ENCODE assay signal across 32 mouse cellular contexts in genomic region chr9:118527056-118527455, GRCm38 (mm10). TPM values are rescaled to one million over a fixed set of nuclear protein-coding genes. Genes with fewer than 3 reads are reported as not detected.
A peak's percentile ranks its signal among the peaks of the same experiment; 100 is the strongest.
DNase-seq lines count a peak whose midpoint lies in the region; ATAC-seq and TF ChIP-seq lines count a peak whose summit lies in the region.
"Had no signal": no experiment of that assay in that cellular context is flagged by ENCODE, and none has a peak within 500 bp of the region (broad histone marks: within the 10 kb centered on the region; RNA-seq: fewer than 3 reads in every experiment).

No protein-coding gene starts in this region.

- H3K9me3 ChIP-seq in liver, embryonic 16.5 days (replicated peaks; ENCODE audit: control insufficient read depth, low read length): no peaks in the 10 kb centered on the region
- H3K9me3 ChIP-seq in E14TG2a.4 (ENCODE audit: low read length): no peaks in the 10 kb centered on the region
- H3K9me3 ChIP-seq: embryonic facial prominence, embryonic 10.5 days; embryonic facial prominence, embryonic 13.5 days; forebrain, embryonic 12.5 days; forebrain, embryonic 15.5 days; G1E; hindbrain, embryonic 12.5 days; hindbrain, embryonic 15.5 days had no signal

- no peak overlapping the region for H3K9ac ChIP-seq in liver, embryonic 16.5 days (ENCODE audit: low read depth, low read length)
- H3K9ac ChIP-seq: embryonic facial prominence, embryonic 13.5 days; forebrain, embryonic 12.5 days; forebrain, embryonic 15.5 days; hindbrain, embryonic 12.5 days; hindbrain, embryonic 15.5 days had no signal

- H3K4me3 ChIP-seq in liver, embryonic 16.5 days (ENCODE audit: low read depth, low read length): no peak overlapping the region
- 0 out of 2 replicates have a peak overlapping the region, but pooled peaks have one; percentile 10 for H3K4me3 ChIP-seq in E14TG2a.4 (replicated peaks; ENCODE audit: low read length)
- H3K4me3 ChIP-seq: embryonic facial prominence, embryonic 10.5 days; embryonic facial prominence, embryonic 13.5 days; erythroblast, embryonic 14.5 days; forebrain, embryonic 12.5 days; forebrain, embryonic 15.5 days; hindbrain, embryonic 12.5 days; hindbrain, embryonic 15.5 days had no signal

- TF ChIP-seq CTCF in E14TG2a.4 (conservative IDR thresholded peaks at IDR 0.05; ENCODE audit: low read length): no peak

- H3K4me1 ChIP-seq in liver, embryonic 16.5 days (ENCODE audit: control insufficient read depth, low read depth, low read length): no peaks in the 10 kb centered on the region
- H3K4me1 ChIP-seq in E14TG2a.4 (replicated peaks; ENCODE audit: low read depth, low read length): peaks cover 15% of the 10 kb centered on the region
- H3K4me1 ChIP-seq: embryonic facial prominence, embryonic 10.5 days; embryonic facial prominence, embryonic 13.5 days; forebrain, embryonic 12.5 days; forebrain, embryonic 15.5 days; hindbrain, embryonic 12.5 days; hindbrain, embryonic 15.5 days had no signal

- WGBS in liver, embryonic 16.5 days (ENCODE audit: insufficient replicate concordance): 88% methylated on average over 18 of the region's 18 CpGs

- H3K36me3 ChIP-seq in liver, embryonic 16.5 days (ENCODE audit: control insufficient read depth, insufficient read depth): peaks cover 22% of the 10 kb centered on the region
- peaks cover 88% of the 10 kb centered on the region for H3K36me3 ChIP-seq in E14TG2a.4 (ENCODE audit: insufficient read depth, low read length)

- ATAC-seq in liver, embryonic 16.5 days (ENCODE audit: low read depth): peak; percentile 11; the same call in 1 of the 2 replicates
- ATAC-seq in megakaryocyte-erythroid progenitor cell, adult 5-6 weeks (replicated peaks; ENCODE audit: low FRiP score, low TSS enrichment, poor library complexity, severe bottlenecking): 0 out of 2 replicates have a peak, but pooled peaks have one; percentile 14
- ATAC-seq: activated CD4-positive, CD25-positive, alpha-beta regulatory T cell, adult 4 months; CD4-positive, CD25-positive, alpha-beta regulatory T cell, adult 4 months; forebrain, embryonic 15.5 days; intestine, postnatal 0 days; Patski had no signal

- no peaks in the 10 kb centered on the region for H3K27me3 ChIP-seq in liver, embryonic 16.5 days (ENCODE audit: control insufficient read depth, insufficient read depth, low read depth, low read length)
- no peaks in the 10 kb centered on the region for H3K27me3 ChIP-seq in E14TG2a.4 (ENCODE audit: insufficient read depth, low read length)
- H3K27me3 ChIP-seq: embryonic facial prominence, embryonic 13.5 days; forebrain, embryonic 12.5 days; forebrain, embryonic 15.5 days; hindbrain, embryonic 12.5 days; hindbrain, embryonic 15.5 days; Patski had no signal

- no peak for DNase-seq in liver
- peak; percentile 15 for DNase-seq in ES-CJ7 (ENCODE audit: low read depth, low spot score)
- DNase-seq in kidney, postnatal 36 days: no peak
- no peak for DNase-seq in frontal cortex, postnatal 14 days (ENCODE audit: low spot score in 2 of 2)
- DNase-seq: adrenal gland, postnatal 25 days; cerebellum, adult 11-12 months; cerebellum, adult 8-10 months; cerebellum, postnatal 10 days; cerebellum, postnatal 36 days; embryo, embryonic 11 days; gastrocnemius, postnatal 10 days; gastrocnemius, postnatal 36 days had no signal

- no peak overlapping the region for H3K27ac ChIP-seq in liver, embryonic 16.5 days (ENCODE audit: low read length)
- H3K27ac ChIP-seq: embryonic facial prominence, embryonic 10.5 days; embryonic facial prominence, embryonic 13.5 days; forebrain, embryonic 12.5 days; forebrain, embryonic 15.5 days; hindbrain, embryonic 12.5 days; hindbrain, embryonic 15.5 days had no signal

- H3K4me2 ChIP-seq in liver, embryonic 16.5 days (ENCODE audit: low read depth, low read length): no peak overlapping the region
- H3K4me2 ChIP-seq: embryonic facial prominence, embryonic 13.5 days; forebrain, embryonic 12.5 days; forebrain, embryonic 15.5 days; hindbrain, embryonic 12.5 days; hindbrain, embryonic 15.5 days had no signal

RNA-seq across cellular contexts. Expression of gene Golga4, which starts 21.0 kb away (rescaled TPM):
- 13.3 and 13.7 TPM in 2 replicates for polyA plus RNA-seq in liver, embryonic 16.5 days (2015; fragmentation: Nextera tagmentation; extraction: Ambion mirVana)
- total RNA-seq in megakaryocyte-erythroid progenitor cell, adult 5-6 weeks (2014; fragmentation: Nextera tagmentation): 48.5 and 49.5 TPM in 2 replicates
- 74.2 and 87.3 TPM in 2 replicates for total RNA-seq in megakaryocyte-erythroid progenitor cell, adult 5-6 weeks (2017)

RNA-seq across cellular contexts. Expression of gene Eomes, which starts 49.0 kb away (rescaled TPM):
- 0.06 TPM in 1 of 2 replicates, not detected in the other for polyA plus RNA-seq in liver, embryonic 16.5 days (2015; fragmentation: Nextera tagmentation; extraction: Ambion mirVana)
- not detected in 2 replicates for total RNA-seq in megakaryocyte-erythroid progenitor cell, adult 5-6 weeks (2014; fragmentation: Nextera tagmentation)
- total RNA-seq in megakaryocyte-erythroid progenitor cell, adult 5-6 weeks (2017): 1.2 TPM in 1 of 2 replicates, not detected in the other
- total RNA-seq: gastrocnemius, adult 18-20 months; gastrocnemius, postnatal 10 days; gastrocnemius, postnatal 36 days; granulocyte monocyte progenitor cell, adult 5-6 weeks; heart, postnatal 25 days had no signal
- polyA plus RNA-seq: erythroblast, embryonic 14.5 days; G1E; heart, embryonic 14.5 days; heart, postnatal 0 days; intestine, postnatal 0 days had no signal
